In the genomic region with DNA sequence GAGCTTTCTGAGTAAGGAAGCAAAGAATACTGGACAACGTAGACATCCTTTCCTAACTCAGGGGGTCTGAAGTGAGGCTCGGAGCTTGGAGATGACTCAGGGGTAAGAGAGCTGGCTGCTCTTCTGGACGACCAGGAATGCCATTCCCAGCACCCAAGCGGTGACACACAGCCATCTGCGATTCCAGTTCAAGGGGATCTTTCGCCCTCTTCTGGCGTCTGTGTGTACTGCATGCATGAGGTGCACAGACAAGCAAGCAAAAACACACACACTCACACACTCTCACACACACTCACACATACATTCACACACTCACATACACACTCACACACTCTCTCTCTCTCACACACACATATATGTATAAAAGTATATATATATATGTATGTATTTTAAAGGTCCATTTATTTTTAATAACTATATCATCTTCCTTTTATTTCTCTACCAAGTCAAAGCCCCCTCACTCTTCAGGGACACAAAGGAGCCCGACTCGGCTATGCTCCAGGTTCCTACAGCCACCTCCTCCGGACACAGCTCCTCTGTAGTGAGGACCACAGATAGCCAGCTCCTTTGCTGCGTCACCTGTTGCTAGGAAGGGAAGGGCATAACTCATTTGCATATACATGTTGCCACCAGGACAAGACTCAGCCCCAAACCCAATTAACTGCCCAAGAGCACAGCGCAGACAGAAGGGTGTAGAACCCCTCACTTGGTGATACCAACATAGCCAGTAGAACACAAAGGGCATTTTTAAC, we compare ENCODE assay signal across 11 mouse cellular contexts.
A peak's percentile ranks its signal among the peaks of the same experiment; 100 is the strongest.
DNase-seq lines count a peak whose midpoint lies in the region; TF ChIP-seq lines count a peak whose summit lies in the region.
"Had no signal": no experiment of that assay in that cellular context is flagged by ENCODE, and none has a peak within 500 bp of the region (broad histone marks: within the 10 kb centered on the region; RNA-seq: fewer than 3 reads in every experiment).

No protein-coding gene starts in this region.

- no peak for DNase-seq in layer of hippocampus, adult 2 months (ENCODE audit: low spot score in 2 of 2)
- DNase-seq in layer of hippocampus, adult 8-10 months (ENCODE audit: low spot score in 2 of 2): no peak
- peak; percentile 58 for DNase-seq in WW6 (ENCODE audit: low read depth, low spot score)
- peak; percentile 22 for DNase-seq in naive thymus-derived CD4-positive, alpha-beta T cell, adult 2 months (ENCODE audit: low read depth)
- no peak for DNase-seq in left cerebral cortex, postnatal 14 days (ENCODE audit: low spot score in 2 of 2)
- no peak for DNase-seq in T-cell, adult 2 months (ENCODE audit: low spot score)
- DNase-seq: adrenal gland, adult 2 months had no signal

- peak; percentile 53 for TF ChIP-seq CTCF in layer of hippocampus, adult 2 months (conservative IDR thresholded peaks at IDR 0.05)
- TF ChIP-seq CTCF in E14TG2a.4 (conservative IDR thresholded peaks at IDR 0.05; ENCODE audit: low read length): peak; percentile 67

- H3K27me3 ChIP-seq in E14TG2a.4 (ENCODE audit: insufficient read depth, low read length): peaks cover 4% of the 10 kb centered on the region; the same call in 1 of the 2 replicates

- H3K4me3 ChIP-seq in layer of hippocampus, adult 2 months: no peak overlapping the region
- peak overlapping the region; percentile 74 for H3K4me3 ChIP-seq in E14TG2a.4 (replicated peaks; ENCODE audit: low read length)
- H3K4me3 ChIP-seq: forebrain, embryonic 13.5 days; neural tube, embryonic 13.5 days had no signal

- no peaks in the 10 kb centered on the region for H3K36me3 ChIP-seq in E14TG2a.4 (ENCODE audit: insufficient read depth, low read length)
- H3K36me3 ChIP-seq: neural tube, embryonic 13.5 days had no signal

- H3K4me1 ChIP-seq in E14TG2a.4 (replicated peaks; ENCODE audit: low read depth, low read length): peaks cover 23% of the 10 kb centered on the region

- no peak overlapping the region for H3K27ac ChIP-seq in layer of hippocampus, adult 2 months
- H3K27ac ChIP-seq: forebrain, embryonic 13.5 days; macrophage; neural tube, embryonic 13.5 days had no signal

- H3K9me3 ChIP-seq in E14TG2a.4 (ENCODE audit: low read length): no peaks in the 10 kb centered on the region
- H3K9me3 ChIP-seq: forebrain, embryonic 13.5 days; neural tube, embryonic 13.5 days had no signal

- intact Hi-C loops in left cerebral cortex, postnatal 14 days (cut with DNase I): loop anchor here (10.0 kb wide), 1 partner anchor 275 kb away; no protein-coding TSS in a partner anchor

Comparison
In these comparisons a context has a peak if more than half of its experiments do, and no peak if none do; other contexts are left out.
1. DNase-seq: peak in WW6 (single experiment) and naive thymus-derived CD4-positive, alpha-beta T cell, adult 2 months (single experiment); none in layer of hippocampus, adult 2 months (0 of 2), layer of hippocampus, adult 8-10 months (0 of 2), left cerebral cortex, postnatal 14 days (0 of 2) and T-cell, adult 2 months (single experiment).